Mouse (Mus musculus): ENCODE measurements at regions not wholly inside any gene's neighbourhood (a gene's known extent, or its start where the extent isn't known, plus 50 kb on each side); places are given as distances from the start of the nearest gene placed in this dataset.

- no peaks in the 10 kb centered on the region for H3K9me3 ChIP-seq (replicated peaks; ENCODE audit: control insufficient read depth, low read length)
- H3K4me3 ChIP-seq (ENCODE audit: low read depth, low read length), result no peak overlapping the region
- WGBS (ENCODE audit: insufficient replicate concordance), result 20% methylated on average over 19 of the region's 19 CpGs
- no peak overlapping the region for H3K27ac ChIP-seq (ENCODE audit: low read length)
- no peak for ATAC-seq (ENCODE audit: low read depth)
- no peaks in the 10 kb centered on the region for H3K27me3 ChIP-seq (ENCODE audit: control insufficient read depth, insufficient read depth, low read depth, low read length)
- no peaks in the 10 kb centered on the region for H3K36me3 ChIP-seq (ENCODE audit: control insufficient read depth, insufficient read depth)
- no peaks in the 10 kb centered on the region for H3K4me1 ChIP-seq (ENCODE audit: control insufficient read depth, low read depth, low read length)
- H3K9ac ChIP-seq (ENCODE audit: low read depth, low read length), result no peak overlapping the region
- no peak overlapping the region for H3K4me2 ChIP-seq (ENCODE audit: low read depth, low read length)
Measured at GRCm38 (mm10) chr1:51697265-51698192, 218.3 kb downstream of the Myo1b start.

GRCm38 (mm10) chr1:51696471-51696870 lies 218.2 kb upstream of the Nabp1 start:
- Histone ChIP-seq H3K4me3 (ENCODE audit: low read depth, low read length) (no peak overlapping the region), H3K36me3 (ENCODE audit: control insufficient read depth, insufficient read depth) (no peaks in the 10 kb centered on the region), H3K9me3 (replicated peaks; ENCODE audit: control insufficient read depth, low read length) (no peaks in the 10 kb centered on the region), H3K27me3 (ENCODE audit: control insufficient read depth, insufficient read depth, low read depth, low read length) (no peaks in the 10 kb centered on the region), H3K9ac (ENCODE audit: low read depth, low read length) (no peak overlapping the region), H3K4me1 (ENCODE audit: control insufficient read depth, low read depth, low read length) (no peaks in the 10 kb centered on the region), H3K27ac (ENCODE audit: low read length) (no peak overlapping the region), H3K4me2 (ENCODE audit: low read depth, low read length) (no peak overlapping the region)
- WGBS (ENCODE audit: insufficient replicate concordance), result 51% methylated on average over 2 of the region's 2 CpGs
- ATAC-seq (ENCODE audit: low read depth), result peak; percentile 48; the same call in 1 of the 2 replicates

- Histone ChIP-seq H3K9me3 (replicated peaks; ENCODE audit: control insufficient read depth, low read length) (no peaks in the 10 kb centered on the region), H3K27ac (ENCODE audit: low read length) (no peak overlapping the region), H3K4me2 (ENCODE audit: low read depth, low read length) (no peak overlapping the region), H3K4me3 (ENCODE audit: low read depth, low read length) (no peak overlapping the region), H3K9ac (ENCODE audit: low read depth, low read length) (no peak overlapping the region), H3K36me3 (ENCODE audit: control insufficient read depth, insufficient read depth) (no peaks in the 10 kb centered on the region), H3K27me3 (ENCODE audit: control insufficient read depth, insufficient read depth, low read depth, low read length) (no peaks in the 10 kb centered on the region), H3K4me1 (ENCODE audit: control insufficient read depth, low read depth, low read length) (no peaks in the 10 kb centered on the region)
- 91% methylated on average over 10 of the region's 10 CpGs for WGBS (ENCODE audit: insufficient replicate concordance)
- ATAC-seq (ENCODE audit: low read depth), result no peak
Measured at GRCm38 (mm10) chr1:51690878-51691277, 212.7 kb upstream of the Nabp1 start.

- Histone ChIP-seq H3K9me3 (replicated peaks; ENCODE audit: control insufficient read depth, low read length) (no peaks in the 10 kb centered on the region), H3K27ac (ENCODE audit: low read length) (no peak overlapping the region), H3K36me3 (ENCODE audit: control insufficient read depth, insufficient read depth) (no peaks in the 10 kb centered on the region), H3K4me2 (ENCODE audit: low read depth, low read length) (no peak overlapping the region), H3K27me3 (ENCODE audit: control insufficient read depth, insufficient read depth, low read depth, low read length) (no peaks in the 10 kb centered on the region), H3K4me1 (ENCODE audit: control insufficient read depth, low read depth, low read length) (no peaks in the 10 kb centered on the region), H3K4me3 (ENCODE audit: low read depth, low read length) (no peak overlapping the region), H3K9ac (ENCODE audit: low read depth, low read length) (no peak overlapping the region)
- 59% methylated on average over 9 of the region's 9 CpGs for WGBS (ENCODE audit: insufficient replicate concordance)
- ATAC-seq (ENCODE audit: low read depth), result no peak
Measured at GRCm38 (mm10) chr1:51689461-51690223, 211.4 kb upstream of the Nabp1 start.

GRCm38 (mm10) chr1:51688946-51689345 lies 210.7 kb upstream of the Nabp1 start:
- WGBS (ENCODE audit: insufficient replicate concordance), result 60% methylated on average over 5 of the region's 5 CpGs
- no peaks in the 10 kb centered on the region for H3K36me3 ChIP-seq (ENCODE audit: control insufficient read depth, insufficient read depth)
- H3K4me2 ChIP-seq (ENCODE audit: low read depth, low read length), result no peak overlapping the region
- no peak overlapping the region for H3K27ac ChIP-seq (ENCODE audit: low read length)
- H3K27me3 ChIP-seq (ENCODE audit: control insufficient read depth, insufficient read depth, low read depth, low read length), result no peaks in the 10 kb centered on the region
- H3K4me3 ChIP-seq (ENCODE audit: low read depth, low read length), result no peak overlapping the region
- H3K9ac ChIP-seq (ENCODE audit: low read depth, low read length), result no peak overlapping the region
- H3K9me3 ChIP-seq (replicated peaks; ENCODE audit: control insufficient read depth, low read length), result no peaks in the 10 kb centered on the region
- no peak for ATAC-seq (ENCODE audit: low read depth)
- no peaks in the 10 kb centered on the region for H3K4me1 ChIP-seq (ENCODE audit: control insufficient read depth, low read depth, low read length)

DNA sequence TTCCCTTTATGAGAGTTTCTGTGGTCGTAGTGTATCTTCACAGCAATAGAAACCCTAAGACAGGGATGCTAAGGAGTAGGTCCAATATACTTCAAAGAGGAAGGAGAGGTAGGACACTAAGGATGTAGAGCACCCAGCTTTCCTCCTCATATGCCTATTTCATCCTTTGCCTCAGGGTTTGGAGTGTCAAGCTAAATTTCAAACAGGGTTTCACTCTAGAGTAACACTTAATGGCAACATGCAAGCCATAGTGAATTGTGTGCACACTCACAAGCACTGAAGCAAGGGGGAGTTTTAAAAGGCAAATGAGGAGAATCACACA lies 210.0 kb upstream of the Nabp1 start:
- no peak overlapping the region for H3K4me2 ChIP-seq (ENCODE audit: low read depth, low read length)
- H3K9ac ChIP-seq (ENCODE audit: low read depth, low read length), result no peak overlapping the region
- no peaks in the 10 kb centered on the region for H3K27me3 ChIP-seq (ENCODE audit: control insufficient read depth, insufficient read depth, low read depth, low read length)
- no peaks in the 10 kb centered on the region for H3K9me3 ChIP-seq (replicated peaks; ENCODE audit: control insufficient read depth, low read length)
- H3K27ac ChIP-seq (ENCODE audit: low read length), result no peak overlapping the region
- H3K4me1 ChIP-seq (ENCODE audit: control insufficient read depth, low read depth, low read length), result no peaks in the 10 kb centered on the region
- H3K4me3 ChIP-seq (ENCODE audit: low read depth, low read length), result no peak overlapping the region
- H3K36me3 ChIP-seq (ENCODE audit: control insufficient read depth, insufficient read depth), result no peaks in the 10 kb centered on the region
- WGBS (ENCODE audit: insufficient replicate concordance), result 48% methylated on average over 1 of the region's 1 CpGs
- no peak for ATAC-seq (ENCODE audit: low read depth)

- Histone ChIP-seq H3K4me2 (ENCODE audit: low read depth, low read length) (no peak overlapping the region), H3K27ac (ENCODE audit: low read length) (no peak overlapping the region), H3K27me3 (ENCODE audit: control insufficient read depth, insufficient read depth, low read depth, low read length) (no peaks in the 10 kb centered on the region), H3K4me3 (ENCODE audit: low read depth, low read length) (no peak overlapping the region), H3K36me3 (ENCODE audit: control insufficient read depth, insufficient read depth) (no peaks in the 10 kb centered on the region), H3K4me1 (ENCODE audit: control insufficient read depth, low read depth, low read length) (no peaks in the 10 kb centered on the region), H3K9me3 (replicated peaks; ENCODE audit: control insufficient read depth, low read length) (no peaks in the 10 kb centered on the region), H3K9ac (ENCODE audit: low read depth, low read length) (no peak overlapping the region)
- no peak for ATAC-seq (ENCODE audit: low read depth)
- 30% methylated on average over 7 of the region's 7 CpGs for WGBS (ENCODE audit: insufficient replicate concordance)
Measured at GRCm38 (mm10) chr1:51687484-51688223, 209.4 kb upstream of the Nabp1 start.

DNA sequence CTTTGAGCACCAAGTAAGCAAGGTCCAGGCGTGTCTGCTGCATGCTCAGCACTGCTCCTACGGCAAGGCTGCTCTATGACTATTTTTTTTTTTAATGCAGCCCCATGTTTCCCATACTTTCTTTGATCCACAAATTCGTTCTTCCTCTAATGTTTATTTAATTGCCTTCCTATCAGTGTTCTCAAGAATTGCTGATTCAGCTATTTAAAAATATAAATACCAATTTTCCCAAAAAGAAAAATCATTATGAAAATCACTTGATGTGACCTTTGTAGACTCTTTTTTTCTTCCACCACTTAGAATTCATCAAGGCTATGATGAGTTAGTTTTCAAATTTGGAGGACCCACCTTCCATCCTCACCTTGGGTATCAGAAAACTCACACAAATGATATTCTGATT lies 208.5 kb upstream of the Nabp1 start:
- no peak for ATAC-seq (ENCODE audit: low read depth)

More for the DNA sequence above, 208.5 kb upstream of the Nabp1 start:
- 51% methylated on average over 3 of the region's 3 CpGs for WGBS (ENCODE audit: insufficient replicate concordance)
- H3K27me3 ChIP-seq (ENCODE audit: control insufficient read depth, insufficient read depth, low read depth, low read length), result no peaks in the 10 kb centered on the region
- H3K36me3 ChIP-seq (ENCODE audit: control insufficient read depth, insufficient read depth), result no peaks in the 10 kb centered on the region
- H3K9me3 ChIP-seq (replicated peaks; ENCODE audit: control insufficient read depth, low read length), result no peaks in the 10 kb centered on the region
- H3K27ac ChIP-seq (ENCODE audit: low read length), result no peak overlapping the region
- H3K9ac ChIP-seq (ENCODE audit: low read depth, low read length), result no peak overlapping the region
- H3K4me1 ChIP-seq (ENCODE audit: control insufficient read depth, low read depth, low read length), result no peaks in the 10 kb centered on the region
- no peak overlapping the region for H3K4me2 ChIP-seq (ENCODE audit: low read depth, low read length)
- H3K4me3 ChIP-seq (ENCODE audit: low read depth, low read length), result no peak overlapping the region

All from liver, embryonic 16.5 days (tissue).